In the genomic region with DNA sequence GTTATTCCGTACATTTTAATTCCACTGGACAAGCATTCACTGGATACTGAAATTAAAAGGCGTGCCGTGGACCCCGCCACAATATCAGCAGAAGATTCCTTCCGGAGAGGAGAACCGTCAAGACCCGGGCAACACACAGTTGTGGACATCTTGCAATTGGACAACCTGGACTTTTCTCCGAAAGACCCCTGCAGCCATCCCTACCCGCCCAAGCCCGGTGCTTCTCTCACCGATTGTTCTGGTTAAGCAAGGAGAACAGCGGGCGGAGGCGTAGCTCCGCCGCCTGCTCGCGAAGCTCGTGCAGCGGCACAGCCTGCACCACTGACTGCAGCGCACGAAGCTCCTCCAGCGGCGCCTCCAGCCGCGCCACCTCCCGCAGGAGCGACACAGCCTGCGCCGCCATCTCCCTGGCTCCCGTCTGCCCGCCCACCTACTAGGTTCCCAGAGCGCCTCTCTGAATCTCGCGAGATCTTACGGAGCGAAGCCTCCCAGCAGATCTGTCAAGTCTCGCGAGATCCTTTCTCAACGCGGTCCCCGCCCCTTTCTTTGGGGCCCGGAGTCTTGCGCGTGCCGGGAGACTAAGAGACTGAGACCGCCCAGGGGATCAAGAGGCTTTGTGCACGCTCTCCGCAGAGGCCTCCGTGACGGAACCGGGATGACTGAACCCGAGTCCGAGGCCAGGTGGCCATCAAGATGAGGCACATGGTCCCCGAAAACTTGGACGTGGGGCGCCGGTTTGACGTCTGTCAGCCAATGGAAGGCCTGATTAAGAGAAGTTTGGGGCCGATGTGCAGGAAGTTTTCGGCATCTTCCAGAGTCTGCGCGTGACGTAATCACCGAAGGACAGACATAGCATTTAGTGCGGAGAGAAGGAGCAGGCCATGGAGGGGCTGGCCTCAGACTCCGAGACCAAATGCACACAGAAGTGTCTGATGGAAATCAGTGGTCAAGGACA, we compare ENCODE assay signal across 8 mouse cellular contexts. TPM values are rescaled to one million over a fixed set of nuclear protein-coding genes. Genes with fewer than 3 reads are reported as not detected.
DNase-seq lines count a peak whose midpoint lies in the region; ATAC-seq lines count a peak whose summit lies in the region.

No protein-coding gene starts in this region.

- peak overlapping the region; percentile 82 for H3K27ac ChIP-seq in hindbrain, embryonic 14.5 days

- peak overlapping the region; percentile 73 for H3K4me3 ChIP-seq in hindbrain, embryonic 14.5 days (replicated peaks; ENCODE audit: low read length)

- under 1% methylated on average over 67 of the region's 67 CpGs for WGBS in hindbrain, embryonic 14.5 days

- no peaks in the 10 kb centered on the region for H3K9me3 ChIP-seq in hindbrain, embryonic 14.5 days (ENCODE audit: control insufficient read depth, low read length)

- H3K9ac ChIP-seq in hindbrain, embryonic 14.5 days = peak overlapping the region; percentile 85

- DNase-seq in R1 (ENCODE audit: low read depth, low spot score) = peak; percentile 100
- peak; percentile 91 to 93 for DNase-seq in cerebellum, postnatal 25 days
- DNase-seq in frontal cortex, postnatal 25 days (ENCODE audit: low spot score in 2 of 2) = peak; percentile 81 to 87
- DNase-seq in hindbrain, embryonic 14.5 days (ENCODE audit: low spot score) = peak; percentile 99
- DNase-seq in layer of hippocampus, postnatal 36 days = peak; percentile 90 to 92
- peak; percentile 97 for DNase-seq in lung, postnatal 36 days
- peak; percentile 100 for DNase-seq in retina, postnatal 1 day
- DNase-seq in urinary bladder, adult 18-20 months (ENCODE audit: low spot score in 2 of 2) = peak; percentile 89 to 91

- ATAC-seq in hindbrain, embryonic 14.5 days (ENCODE audit: low FRiP score) = peak; percentile 99

- peaks cover 22% of the 10 kb centered on the region for H3K27me3 ChIP-seq in hindbrain, embryonic 14.5 days (ENCODE audit: control insufficient read depth, insufficient read depth, low read length)

- H3K4me2 ChIP-seq in hindbrain, embryonic 14.5 days (replicated peaks) = peak overlapping the region; percentile 75

- peaks cover 33% of the 10 kb centered on the region for H3K4me1 ChIP-seq in hindbrain, embryonic 14.5 days (replicated peaks; ENCODE audit: control insufficient read depth, insufficient read depth, low read length)

- peaks cover 7% of the 10 kb centered on the region for H3K36me3 ChIP-seq in hindbrain, embryonic 14.5 days (replicated peaks; ENCODE audit: control insufficient read depth, insufficient read depth)

RNA-seq across cellular contexts. Expression of gene Cutal, which starts 3.4 kb away (rescaled TPM):
- 0.21 and 0.37 TPM in 2 replicates for polyA plus RNA-seq in hindbrain, embryonic 14.5 days (2014; fragmentation: Nextera tagmentation; extraction: Ambion mirVana)
- total RNA-seq in layer of hippocampus, postnatal 36 days (2021) = under 1 TPM; 0.18 to 0.40 TPM

RNA-seq across cellular contexts. Expression of gene Psmd5, which starts 4.0 kb away (rescaled TPM):
- 107 and 114 TPM in 2 replicates for polyA plus RNA-seq in hindbrain, embryonic 14.5 days (2014; fragmentation: Nextera tagmentation; extraction: Ambion mirVana)
- total RNA-seq in layer of hippocampus, postnatal 36 days (2021) = 10 to 100 TPM; 40.3 to 44.3 TPM

RNA-seq across cellular contexts. Expression of gene Gm34653, which starts 38.0 kb away (rescaled TPM):
- polyA plus RNA-seq in hindbrain, embryonic 14.5 days (2014; fragmentation: Nextera tagmentation; extraction: Ambion mirVana) = not detected in 2 replicates
- total RNA-seq in layer of hippocampus, postnatal 36 days (2021) = not detected

RNA-seq across cellular contexts. Expression of gene Phf19, which starts 43.0 kb away (rescaled TPM):
- 1.8 and 4.1 TPM in 2 replicates for polyA plus RNA-seq in hindbrain, embryonic 14.5 days (2014; fragmentation: Nextera tagmentation; extraction: Ambion mirVana)
- total RNA-seq in layer of hippocampus, postnatal 36 days (2021) = 1 to 10 TPM; 1.1 to 1.3 TPM

RNA-seq across cellular contexts. Expression of gene Fbxw2, which starts 44.7 kb away (rescaled TPM):
- 73.8 and 83.7 TPM in 2 replicates for polyA plus RNA-seq in hindbrain, embryonic 14.5 days (2014; fragmentation: Nextera tagmentation; extraction: Ambion mirVana)
- 10 to 100 TPM; 77.4 to 83.4 TPM for total RNA-seq in layer of hippocampus, postnatal 36 days (2021)

Comparison
In these comparisons a context has a peak if more than half of its experiments do, and no peak if none do; other contexts are left out.
1. Peak in every context shown above with its lines: DNase-seq, ATAC-seq, H3K4me3 ChIP-seq and H3K27ac ChIP-seq.